Mouse (Mus musculus) left cerebral cortex, postnatal 25 days (tissue): Measurements from ENCODE around the gene Cox8a. TPM values are rescaled to one million over a fixed set of nuclear protein-coding genes. Genes with fewer than 3 reads are reported as not detected.

Experiments used
- DNase-seq, 2 experiments: peaks; one replicate each; pipeline ENCODE4 v3.0.0; 2022; ENCODE audit warnings: low spot score in 2 of 2, mixed read lengths in 1 of 2
- intact Hi-C: fragments of 180-260 bp; cut with DNase I; formaldehyde crosslinking; loops from one replicate; pipeline ENCODE4 v1.15.1; 2025
- total RNA-seq, 2 experiments: library from RNA; stranded (reverse); gene quantifications; 2 replicates each; pipeline ENCODE4 v1.2.3; 2021

Gene Cox8a
- 1,000 to 10,000 TPM; 1,203 to 1,264 TPM for total RNA-seq

- intact Hi-C loops, result no loop called here
- peak; percentile 97 to 99 for DNase-seq
Observed at GRCm38 (mm10) chr19:7217162-7217925, at the start of gene Cox8a. TSS of gene Cox8a (minus strand) at chr19:7217616.

DNA sequence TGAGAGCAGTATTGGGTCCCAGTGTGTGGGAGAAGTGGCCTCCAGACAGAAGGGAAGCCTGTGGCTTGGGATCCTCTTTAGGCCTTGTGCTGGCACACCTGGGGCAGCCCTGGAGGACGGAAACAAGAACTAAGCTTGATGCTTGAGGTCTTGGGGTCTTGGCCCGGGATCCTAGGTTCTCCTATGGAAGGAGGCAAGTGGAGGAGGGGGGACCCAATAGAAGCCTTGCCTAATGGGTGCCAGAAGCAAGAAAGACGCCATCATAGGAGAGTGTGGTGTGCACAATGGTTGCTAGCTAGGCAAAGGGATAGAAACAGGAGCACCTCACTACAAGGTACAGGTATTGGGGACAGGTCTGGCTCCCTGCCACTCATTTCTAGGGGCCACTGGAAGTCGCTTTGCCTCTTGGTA is 49.0 kb upstream of the Cox8a start:
- DNase-seq, result no peak
- intact Hi-C loops, result no loop called here

GRCm38 (mm10) chr19:7265478-7266191 is 48.2 kb upstream of the Cox8a start:
- DNase-seq, result no peak
- intact Hi-C loops, result no loop called here

- intact Hi-C loops, result no loop called here
- DNase-seq, result no peak
Observed at GRCm38 (mm10) chr19:7264766-7265331, 47.4 kb upstream of the Cox8a start.

- DNase-seq, result peak; percentile 68 to 77
- intact Hi-C loops, result no loop called here
Observed at GRCm38 (mm10) chr19:7264088-7264765, 46.8 kb upstream of the Cox8a start.

DNA sequence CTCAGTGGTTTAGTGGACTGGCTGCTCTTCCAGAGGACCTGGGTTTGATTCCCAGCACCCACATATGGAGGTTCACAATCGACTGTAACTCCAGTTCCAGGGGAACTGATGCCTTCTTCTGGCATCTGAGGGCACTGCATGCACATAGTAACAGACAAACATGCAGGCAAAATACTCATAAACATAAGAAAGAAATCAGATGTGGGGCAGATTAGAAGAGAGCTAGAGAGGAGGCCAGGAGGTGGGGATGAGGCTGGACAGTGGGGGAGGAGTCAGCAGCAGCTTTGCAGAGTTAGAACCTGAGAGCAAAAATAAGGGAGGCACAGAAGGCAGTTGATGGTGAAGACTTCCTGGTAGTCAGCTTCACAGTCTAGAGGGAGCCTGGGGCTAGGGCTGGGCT is 45.2 kb upstream of the Cox8a start:
- no peak for DNase-seq
- intact Hi-C loops, result no loop called here

GRCm38 (mm10) chr19:7261964-7262363 is 44.5 kb upstream of the Cox8a start:
- intact Hi-C loops, result no loop called here
- DNase-seq, result no peak

DNA sequence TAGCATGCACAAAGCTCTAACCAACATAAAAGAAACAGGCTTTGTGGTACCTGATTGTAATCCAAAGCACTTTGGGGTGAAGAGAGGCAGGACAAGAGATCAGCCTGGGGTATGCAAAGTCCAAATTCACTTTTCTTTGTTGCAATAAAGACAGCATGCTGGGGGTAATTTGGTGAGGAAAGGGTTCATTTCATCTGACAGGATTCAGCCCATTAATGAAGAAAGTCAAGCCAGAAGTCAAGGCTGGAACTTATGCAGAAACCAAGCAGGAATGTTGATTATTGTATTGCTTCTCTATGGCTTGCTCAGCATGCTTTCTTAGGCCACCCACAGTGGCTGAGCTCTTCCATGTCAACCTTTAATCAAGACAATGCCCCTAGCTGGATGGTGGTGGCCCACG is 44.1 kb upstream of the Cox8a start:
- DNase-seq, result no peak
- intact Hi-C loops, result no loop called here

DNA sequence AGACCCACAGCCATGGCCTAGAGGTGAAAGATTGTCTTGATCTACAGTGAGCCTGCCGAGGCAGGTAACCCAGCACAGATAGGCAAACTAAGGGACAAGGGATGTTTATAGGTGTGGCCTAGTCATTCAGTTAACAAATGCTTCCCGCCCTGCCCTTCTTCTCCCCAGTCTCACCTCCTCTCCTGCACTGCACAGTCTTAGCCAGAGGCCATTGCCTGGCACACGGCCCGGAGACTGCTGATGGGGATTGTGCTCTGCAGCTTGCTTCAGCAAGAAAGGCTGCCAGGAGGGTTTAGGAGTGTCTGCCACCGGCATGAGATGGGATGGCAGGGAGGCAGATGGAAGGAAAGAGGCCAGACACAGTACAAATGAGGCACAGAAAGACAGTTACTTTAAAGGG is 40.5 kb upstream of the Cox8a start:
- no peak for DNase-seq
- intact Hi-C loops, result no loop called here

DNA sequence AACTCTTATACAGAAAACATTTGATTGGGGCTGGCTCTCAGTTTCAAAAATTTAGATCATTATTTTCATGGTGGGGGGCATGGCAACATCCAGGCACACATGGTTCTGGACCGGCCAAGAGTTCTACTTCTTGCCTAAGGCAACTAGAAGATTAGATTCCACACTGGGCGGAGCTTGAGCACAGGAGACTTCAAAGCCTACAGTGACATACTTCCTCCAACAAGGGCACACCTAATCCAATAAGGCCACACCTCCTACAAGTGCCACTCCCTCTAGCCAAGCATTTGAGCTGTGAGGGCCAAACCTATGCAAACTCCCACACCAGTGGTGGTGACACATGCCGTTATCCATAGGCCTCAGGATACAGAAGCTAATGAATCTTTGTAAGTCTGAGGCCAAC is 28.6 kb upstream of the Cox8a start:
- no peak for DNase-seq
- intact Hi-C loops, result no loop called here

DNA sequence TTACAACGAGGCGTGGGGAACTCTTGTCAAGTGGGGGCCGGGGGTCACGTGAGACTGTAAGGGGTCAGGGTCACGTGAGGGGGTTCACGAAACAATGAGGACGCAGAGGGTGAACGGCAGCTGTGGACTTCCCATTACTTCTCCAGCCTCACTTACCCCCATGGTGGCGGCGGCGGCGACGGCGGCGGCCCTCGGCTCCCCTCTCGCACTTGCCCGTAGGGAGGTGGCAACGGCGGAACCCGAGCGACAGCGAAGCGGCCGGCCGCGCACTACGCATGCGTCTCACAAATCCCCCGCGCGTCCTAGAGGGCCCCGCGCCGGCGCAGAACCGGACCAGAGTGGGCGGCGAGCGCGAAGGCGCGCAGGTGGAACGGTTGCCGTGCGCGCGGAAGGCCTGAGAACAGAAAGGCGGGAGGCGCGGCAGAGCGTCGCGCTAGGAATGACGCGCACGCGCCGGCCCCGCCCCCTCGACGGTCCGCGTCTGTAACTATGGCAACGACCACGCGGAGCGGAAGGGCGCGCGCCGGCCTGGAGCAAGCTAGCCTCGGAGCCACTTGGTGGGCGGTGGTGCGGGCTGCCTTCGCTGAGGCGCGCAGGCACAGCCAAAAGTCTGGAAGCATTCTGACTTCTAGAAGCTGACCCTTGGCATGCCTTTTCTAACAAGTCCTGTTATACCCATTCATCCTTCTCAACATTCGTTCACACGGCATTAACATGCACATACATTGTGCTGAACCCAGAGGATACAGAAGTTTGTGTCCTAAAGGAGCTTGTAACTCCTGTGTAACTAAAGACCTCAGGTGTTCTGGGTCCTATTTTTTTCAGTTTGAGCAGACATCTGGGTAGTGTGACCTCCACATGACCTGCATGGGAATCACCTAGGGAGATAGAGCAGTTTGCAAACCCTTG is 23.6 kb upstream of the Cox8a start, which contains the start of gene Naa40:
Naa40 (minus strand) TSS at position 402 of the 909 bp plus-strand sequence.
- peak; percentile 93 to 96 for DNase-seq
- intact Hi-C loops, result loop anchor here (2.0 kb wide), 1 partner anchor 176 kb away; the partner anchor contains the start of gene 2700081O15Rik

- DNase-seq, result no peak
- intact Hi-C loops, result loop anchor here (2.0 kb wide), 1 partner anchor 177 kb away; the partner anchor contains the start of gene 2700081O15Rik
Observed at GRCm38 (mm10) chr19:7240291-7240690, 22.9 kb upstream of the Cox8a start.

DNA sequence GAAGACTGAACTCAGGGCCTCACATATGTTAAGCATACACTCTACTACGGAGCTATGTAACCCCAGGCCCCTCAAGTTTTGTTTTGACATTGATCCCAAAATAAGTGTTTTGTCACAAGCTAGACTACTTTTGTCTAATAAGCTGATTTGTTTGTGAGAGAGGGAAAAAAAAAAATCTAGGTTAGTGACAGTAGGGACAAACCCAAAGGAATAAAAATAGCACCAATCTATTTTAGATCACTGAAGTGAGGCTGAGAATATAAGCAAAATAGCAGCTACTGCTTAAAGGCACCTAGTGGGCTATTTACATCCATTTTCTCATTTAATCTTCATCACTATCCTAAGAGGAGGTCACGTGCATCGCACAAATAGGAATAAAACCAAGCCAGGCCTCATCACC is 22.2 kb upstream of the Cox8a start:
- no peak for DNase-seq
- intact Hi-C loops, result loop anchor here (10.0 kb wide), 2 partner anchors 105 to 375 kb away; partner anchors contain the start of genes Hrasls5 and Mark2

DNA sequence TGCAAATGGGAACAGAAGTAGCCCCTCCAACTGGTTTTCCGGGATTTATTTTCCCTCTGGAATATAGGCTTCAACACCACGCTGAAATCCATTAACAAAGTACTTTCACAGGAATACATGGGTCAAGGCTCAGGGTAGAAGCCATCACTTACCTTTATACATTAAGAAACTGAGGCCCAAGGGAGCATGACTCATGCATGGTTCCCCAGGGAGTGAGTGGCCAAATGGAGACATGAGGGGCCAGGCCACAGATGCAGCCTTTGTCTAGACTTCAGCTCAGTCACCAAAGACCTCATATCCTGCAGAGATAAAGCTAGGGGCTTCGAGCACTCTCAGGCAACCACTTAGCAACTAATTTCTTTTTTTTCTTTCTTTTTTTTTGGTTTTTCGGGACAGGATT is 19.3 kb upstream of the Cox8a start:
- no peak for DNase-seq
- intact Hi-C loops, result loop anchor here (10.0 kb wide), 2 partner anchors 108 to 378 kb away; partner anchors contain the start of genes Hrasls5 and Mark2

DNA sequence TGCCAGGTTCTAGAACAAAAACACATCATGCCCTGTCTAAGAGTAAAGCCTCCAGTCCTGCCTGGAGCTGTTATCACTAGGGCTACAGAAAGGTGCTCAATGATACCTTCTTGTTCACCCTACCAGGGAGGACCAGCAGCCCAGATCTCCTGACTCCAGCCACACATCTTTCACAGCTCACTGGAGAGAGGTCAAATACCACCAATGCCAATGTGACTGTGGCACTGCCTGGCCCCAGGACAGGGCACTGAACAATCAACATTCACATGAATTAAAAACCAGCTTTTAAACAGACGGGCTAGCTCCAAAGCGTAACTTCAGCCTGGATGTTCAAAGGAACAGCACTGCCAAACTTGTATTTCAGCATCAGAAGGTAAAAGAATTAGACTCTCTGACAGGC is 18.6 kb upstream of the Cox8a start:
- no peak for DNase-seq
- intact Hi-C loops, result loop anchor here (10.0 kb wide), 2 partner anchors 109 to 379 kb away; partner anchors contain the start of genes Hrasls5 and Mark2

DNA sequence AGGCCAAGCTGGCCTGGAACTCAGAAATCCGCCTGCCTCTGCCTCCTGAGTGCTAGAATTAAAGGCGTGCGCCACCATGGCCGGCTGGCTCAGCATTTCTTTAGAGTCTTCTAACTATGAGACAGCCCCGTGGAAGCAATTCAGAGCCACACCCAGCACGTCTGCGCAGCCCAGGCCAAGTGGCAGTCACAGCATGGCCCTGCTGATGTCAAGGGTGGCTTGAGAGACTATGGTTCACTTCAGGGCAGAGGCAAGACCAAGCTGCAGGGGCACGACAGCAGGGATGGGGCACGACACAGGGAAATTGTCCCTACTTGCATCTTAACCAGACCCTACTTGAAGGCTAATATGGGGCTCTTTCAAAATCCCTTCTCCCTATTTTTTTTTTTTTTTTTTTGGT is 18.0 kb upstream of the Cox8a start:
- DNase-seq, result no peak
- intact Hi-C loops, result loop anchor here (10.0 kb wide), 2 partner anchors 109 to 379 kb away; partner anchors contain the start of genes Hrasls5 and Mark2

DNA sequence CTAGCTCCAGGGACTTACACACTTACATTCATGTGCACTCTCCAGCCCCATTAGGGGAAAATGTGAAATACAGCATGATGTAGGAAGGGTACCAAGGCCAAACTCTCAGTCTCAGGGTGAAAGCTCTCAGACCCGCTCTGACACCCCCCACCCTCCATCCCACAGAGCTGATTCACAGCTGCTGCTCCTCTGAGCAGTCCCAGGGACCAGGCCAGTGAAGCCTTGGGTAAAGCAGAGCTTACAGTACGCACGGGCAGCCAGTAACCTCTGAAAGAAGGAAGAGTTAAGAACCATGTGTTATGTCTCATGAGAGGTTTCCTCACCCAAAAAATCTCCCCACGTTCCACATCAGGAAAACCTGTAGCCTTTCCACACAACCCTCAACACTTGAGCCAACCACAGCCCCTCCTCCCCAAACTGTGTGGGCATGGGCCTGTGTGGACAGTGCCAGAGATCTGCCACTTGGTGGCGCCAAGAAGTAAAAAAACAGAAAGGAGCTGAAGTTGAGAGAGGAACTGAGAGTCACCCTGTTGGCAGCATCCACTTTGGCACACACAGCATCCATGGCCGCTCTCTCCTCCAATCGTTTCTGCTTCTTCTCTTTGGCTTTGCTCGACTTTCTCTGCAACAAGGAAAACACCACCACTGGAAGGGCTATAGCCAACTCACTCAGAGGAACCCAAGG is 17.3 kb upstream of the Cox8a start:
- intact Hi-C loops, result loop anchor here (10.0 kb wide), 2 partner anchors 110 to 380 kb away; partner anchors contain the start of genes Hrasls5 and Mark2
- DNase-seq, result peak; percentile 83 to 89

GRCm38 (mm10) chr19:7226511-7226914 is 9.1 kb upstream of the Cox8a start:
- intact Hi-C loops, result no loop called here
- DNase-seq, result no peak
